Mouse (Mus musculus) lung, postnatal 25 days (tissue): Measurements from ENCODE around the gene Syce3.

ENCODE experiments used
- DNase-seq: peaks from one replicate; pipeline ENCODE4 v3.0.0; 2022; ENCODE audit warnings: low spot score

The Syce3 gene

DNA sequence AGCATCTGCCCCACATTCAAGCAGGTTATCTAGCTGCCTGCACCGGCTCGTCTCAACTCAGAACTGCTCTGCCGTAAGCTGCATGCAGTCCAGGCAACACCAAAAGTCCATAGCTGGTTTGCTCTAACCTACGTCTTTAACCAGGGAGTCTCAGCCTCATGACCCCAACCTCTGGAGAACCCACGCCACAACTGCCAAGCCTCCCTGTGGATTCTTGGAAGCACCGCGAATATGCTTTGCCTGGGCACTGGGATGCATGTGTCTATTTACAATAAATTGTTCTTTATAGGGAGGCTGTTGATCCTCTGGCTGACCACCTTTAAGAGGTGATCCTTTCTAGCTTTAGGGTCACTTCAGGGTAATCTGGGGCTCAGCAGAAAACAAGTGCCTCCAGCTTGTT lies 37.8 kb downstream of the Syce3 start:
- no peak for DNase-seq

DNA sequence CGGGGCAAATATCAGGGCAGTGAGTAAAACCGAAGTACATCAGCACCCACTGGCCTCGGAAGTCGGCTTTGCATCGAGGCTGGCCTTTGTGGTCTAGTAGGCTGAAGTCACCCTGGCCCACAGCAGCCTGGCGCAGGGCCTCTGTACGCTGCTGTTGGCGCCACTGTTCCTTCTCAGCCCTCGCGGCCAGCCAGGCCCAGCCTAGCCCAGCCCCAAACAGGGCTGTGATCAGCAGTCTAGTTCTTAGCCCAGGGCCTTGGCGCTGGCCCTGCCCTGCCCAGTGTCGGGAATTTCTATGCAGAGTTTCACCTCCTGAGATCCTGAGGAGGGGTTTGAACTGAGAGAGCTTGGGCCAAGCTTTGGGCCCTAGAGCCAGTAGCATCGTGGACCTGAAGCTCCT lies 38.2 kb downstream of the Syce3 start:
- no peak for DNase-seq

DNA sequence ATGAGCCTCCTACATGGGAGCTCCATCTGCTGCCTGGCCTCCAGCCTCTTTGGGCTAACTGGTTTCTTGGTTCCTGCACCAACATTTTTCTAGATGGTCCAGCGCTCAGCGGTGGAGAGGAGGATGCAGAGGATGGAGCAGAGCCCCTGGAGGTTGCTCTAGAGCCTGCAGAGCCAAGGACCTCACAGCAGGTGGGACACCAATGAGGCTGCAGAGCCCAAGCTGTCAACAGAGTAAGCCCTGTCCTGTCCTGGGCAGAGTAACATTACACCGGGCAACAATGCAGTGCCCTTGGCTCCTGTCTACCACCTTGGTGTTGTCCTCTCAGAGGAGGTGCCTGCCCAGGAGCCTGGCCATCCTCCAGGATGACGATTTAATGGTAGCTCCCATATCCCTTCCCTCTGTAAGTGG lies 45.2 kb downstream of the Syce3 start:
- no peak for DNase-seq

DNA sequence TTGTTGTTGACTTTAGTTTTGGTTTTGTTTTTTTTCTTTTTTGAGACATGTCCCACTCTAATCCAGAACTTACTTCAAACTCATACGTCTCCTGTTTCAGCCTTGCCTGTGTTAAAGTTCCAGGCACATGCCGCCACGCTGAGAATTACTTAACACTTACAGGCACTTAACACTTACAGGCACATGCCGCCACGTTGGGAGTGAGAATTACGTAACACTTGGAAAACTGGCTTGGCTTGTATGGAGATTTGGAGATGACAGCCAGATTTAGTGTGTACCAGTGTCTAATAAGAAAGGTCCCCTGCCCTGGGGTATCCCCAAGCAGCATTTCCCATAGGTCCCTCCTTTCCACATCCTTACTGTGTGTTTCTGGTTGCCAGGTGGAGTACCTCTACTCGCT lies 47.3 kb downstream of the Syce3 start:
- peak; percentile 81 for DNase-seq

DNA sequence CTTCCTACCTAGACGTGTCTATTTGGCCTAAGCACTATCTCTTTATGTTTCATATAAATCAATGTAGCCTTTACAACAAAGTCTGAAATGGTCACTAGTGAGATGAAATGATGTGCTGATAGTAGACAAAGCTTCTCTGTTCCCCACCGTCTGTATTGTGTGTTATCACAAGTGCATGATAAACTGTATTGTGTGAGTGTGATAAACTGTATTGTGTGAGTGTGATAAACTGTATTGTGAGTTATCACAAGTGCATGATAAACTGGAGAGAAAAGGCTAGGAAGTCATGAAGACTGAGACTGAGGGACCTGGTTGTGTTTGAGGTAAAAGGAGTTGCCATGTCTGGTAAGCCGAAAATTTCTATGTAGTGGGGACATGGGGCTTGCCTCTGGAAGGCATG lies 51.5 kb downstream of the Syce3 start:
- no peak for DNase-seq

DNA sequence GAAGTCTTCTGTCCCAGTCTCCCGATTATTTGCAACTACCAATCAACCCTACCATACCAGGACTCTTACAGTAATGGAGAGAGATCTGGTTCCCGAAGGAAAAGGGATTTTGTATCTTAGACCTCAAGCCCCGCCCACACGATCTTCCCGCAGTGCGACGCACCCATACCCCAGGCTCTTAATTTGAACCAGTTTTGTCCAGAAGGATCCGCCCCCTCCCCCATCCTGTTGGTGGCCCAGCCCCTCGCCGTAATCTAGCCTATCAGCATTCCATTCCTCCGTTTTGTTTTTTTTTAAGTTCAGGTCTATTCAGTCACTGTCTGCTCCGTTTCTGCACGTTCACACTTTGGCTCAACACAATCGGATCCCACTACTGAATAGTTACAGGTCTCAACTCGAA lies 53.9 kb downstream of the Syce3 start:
- peak; percentile 61 for DNase-seq

DNA sequence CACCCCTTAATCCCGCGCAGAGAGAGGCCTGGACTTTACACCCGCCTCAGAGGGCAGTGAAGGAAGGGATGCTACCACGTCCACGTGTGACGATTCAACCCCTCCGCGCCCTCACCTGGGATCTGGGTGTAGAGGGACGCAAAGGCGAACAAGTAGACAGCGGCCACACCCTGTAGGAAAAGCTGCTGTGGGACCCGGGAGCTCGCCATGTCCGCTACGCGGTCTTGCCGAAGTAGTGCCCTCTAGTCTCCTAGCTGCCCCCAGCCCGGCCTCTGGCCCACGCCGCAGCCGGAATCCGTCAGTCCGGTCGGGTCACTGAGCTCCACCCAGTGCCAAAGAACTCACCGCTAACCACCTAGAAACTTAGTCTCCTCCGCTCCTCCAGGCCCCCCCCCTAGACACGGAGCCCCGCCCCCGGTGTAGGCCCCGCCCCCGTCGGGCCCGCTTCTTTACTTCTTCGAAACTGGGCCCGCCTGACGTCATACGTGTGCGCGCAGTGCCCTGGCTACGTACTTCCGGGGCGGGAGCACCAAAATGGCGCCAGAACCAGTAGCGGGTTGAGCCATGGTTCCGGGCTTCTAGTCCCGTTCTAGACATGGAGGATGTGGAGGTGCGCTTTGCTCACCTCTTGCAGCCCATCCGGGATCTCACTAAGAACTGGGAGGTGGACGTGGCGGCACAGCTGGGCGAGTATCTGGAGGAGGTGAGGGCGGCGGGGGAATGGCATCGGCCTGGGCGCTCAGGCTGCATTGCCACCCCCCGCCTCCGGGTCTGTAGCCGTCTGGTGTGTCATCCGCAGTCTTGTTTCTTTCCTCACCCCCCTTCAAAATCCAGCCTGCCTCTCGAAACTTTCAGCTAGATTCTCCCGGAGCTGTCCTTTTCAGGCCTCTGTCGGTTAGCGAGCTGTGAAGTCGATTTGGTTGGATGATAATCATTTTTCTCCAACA lies 54.8 kb downstream of the Syce3 start, which contains the start of the genes Lmf2 and Ncaph2:
Lmf2 (minus strand) TSS at position 419 of the 947 bp plus-strand sequence.
Ncaph2 (plus strand) TSS at position 479 of the 947 bp plus-strand sequence.
- DNase-seq: peak; percentile 95

DNA sequence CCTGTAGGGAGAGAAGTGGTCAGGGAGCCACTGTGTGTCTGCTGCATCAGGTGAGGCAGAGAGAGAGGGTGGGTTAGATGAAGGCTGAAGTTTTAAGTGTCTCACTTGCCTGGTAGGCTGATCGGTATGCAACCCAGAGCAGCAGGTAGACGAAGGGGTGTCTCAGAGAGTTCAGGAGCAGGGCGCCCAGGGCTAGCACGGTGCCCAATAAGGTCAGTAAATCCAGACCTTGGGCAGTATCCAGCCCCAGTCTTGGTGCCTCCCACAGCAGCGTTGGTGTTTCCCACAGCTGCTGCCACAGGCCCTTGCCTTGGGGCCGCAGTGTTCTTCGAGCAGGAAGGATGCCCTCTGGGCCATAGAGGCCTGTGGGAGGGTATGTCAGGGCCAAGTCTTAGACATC lies 55.8 kb downstream of the Syce3 start:
- DNase-seq: no peak

DNA sequence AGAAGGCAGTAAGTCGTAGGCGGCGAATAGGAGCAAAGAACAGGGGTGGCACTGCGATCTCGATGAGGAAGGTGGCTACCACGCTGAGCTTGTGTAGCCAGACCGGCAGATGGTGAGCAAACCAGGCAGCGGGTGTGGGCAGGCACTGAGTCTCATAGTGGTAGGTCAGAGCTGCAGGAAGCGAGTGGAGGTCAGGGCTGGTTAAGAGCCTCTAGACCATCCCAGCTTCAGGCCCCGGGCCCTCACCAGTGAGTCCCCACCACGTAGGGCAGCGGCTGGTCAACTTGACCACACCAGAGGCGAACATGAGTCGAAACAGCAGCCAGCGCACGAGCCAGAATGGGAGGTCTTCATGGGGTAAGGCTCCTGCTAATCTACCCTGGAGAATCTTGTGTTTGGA lies 56.5 kb downstream of the Syce3 start:
- no peak for DNase-seq

DNA sequence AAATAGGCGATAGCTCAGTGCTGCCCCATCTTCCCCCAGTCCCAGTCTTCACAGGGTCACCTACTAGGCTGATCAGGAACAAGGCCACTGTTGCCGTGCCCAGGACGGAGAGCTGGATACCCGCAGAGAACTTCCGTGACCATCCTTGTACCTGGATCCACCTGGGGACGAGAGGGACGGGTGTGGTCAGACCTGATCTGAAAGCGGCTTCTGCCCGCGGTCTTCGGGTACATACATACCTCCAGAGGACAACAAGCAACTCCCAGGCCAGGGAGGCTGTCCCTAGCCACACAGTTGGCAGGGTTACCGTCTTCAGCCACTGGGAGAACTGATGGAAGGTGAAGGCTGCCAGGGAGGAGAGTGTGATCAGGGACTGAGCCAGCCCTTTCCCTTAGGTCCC lies 57.5 kb downstream of the Syce3 start:
- no peak for DNase-seq

DNA sequence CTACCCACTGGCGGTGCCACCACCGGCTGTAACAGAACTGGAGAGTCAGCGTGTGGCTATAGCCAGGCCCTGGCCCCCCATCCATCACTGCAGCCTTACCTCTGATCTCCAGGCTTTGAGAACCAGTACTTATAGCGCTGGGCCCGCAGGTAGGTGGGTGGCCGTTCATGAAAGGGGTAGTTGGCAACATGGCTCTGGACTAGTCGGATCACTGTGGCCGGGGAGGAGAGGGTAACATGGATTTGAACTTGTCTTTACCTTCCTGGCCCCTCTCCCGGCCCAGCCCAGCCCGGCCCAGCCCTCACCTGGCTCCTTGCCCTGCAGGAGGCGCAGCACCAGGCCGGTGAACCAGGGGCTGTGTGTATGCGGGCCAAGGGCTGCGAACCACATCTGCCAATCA lies 58.2 kb downstream of the Syce3 start:
- no peak for DNase-seq

DNA sequence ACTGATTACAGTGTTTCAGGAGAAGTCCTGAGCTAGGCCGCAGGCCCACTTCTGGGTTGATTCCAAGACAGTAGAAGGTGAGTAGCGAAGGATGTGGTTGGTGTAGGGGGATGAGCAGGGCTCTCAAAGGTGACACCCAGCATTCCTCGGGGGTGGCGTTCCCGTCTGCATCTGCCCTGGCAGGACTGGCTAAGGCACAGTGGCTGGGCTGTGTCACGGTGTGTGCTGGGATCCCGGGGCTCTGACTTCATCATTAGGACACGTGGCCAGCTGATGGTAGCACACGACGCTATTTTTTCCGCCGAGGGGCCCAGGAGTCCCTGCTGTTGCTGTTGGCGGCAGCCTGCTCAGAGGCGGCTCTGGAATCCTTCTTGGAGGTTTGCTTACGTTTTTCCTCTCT lies 59.0 kb downstream of the Syce3 start:
- DNase-seq: no peak

DNA sequence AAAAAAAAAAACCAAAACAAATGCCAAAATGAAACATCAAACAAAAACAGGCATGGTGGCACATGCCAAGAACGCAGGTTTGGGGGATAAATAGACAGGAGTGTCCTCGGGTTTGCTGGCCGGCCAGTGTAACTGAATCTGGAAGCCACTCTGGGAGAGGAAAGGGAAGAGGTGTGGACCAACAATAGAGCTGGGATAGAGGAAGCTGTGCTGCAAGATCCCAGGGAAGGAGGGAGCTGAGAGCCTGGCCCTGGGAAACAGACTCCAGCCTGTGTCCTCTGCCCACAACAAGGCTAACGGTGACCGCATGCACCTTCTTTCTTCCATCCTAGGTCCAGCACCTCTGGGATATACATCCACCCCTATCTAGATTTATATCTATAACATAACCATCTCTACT lies 59.9 kb downstream of the Syce3 start:
- DNase-seq: peak; percentile 32

DNA sequence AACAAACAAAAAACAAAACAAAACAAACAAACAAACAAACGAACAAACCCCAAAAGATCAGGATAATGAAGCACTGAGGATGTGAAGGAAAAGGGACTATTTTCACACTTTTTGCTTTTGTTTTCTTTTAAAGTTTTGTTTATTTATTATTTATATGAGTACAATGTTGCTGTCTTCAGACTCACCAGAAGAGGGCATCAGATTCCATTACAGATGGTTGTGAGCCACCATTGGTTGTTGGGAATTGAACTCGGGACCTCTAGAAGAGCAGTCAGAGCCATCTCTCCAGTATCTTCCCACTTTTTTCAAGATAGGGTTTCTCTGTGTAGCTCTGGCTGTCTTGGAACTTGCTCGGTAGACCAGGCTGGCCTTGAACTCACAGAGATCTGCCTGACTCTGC lies 67.0 kb downstream of the Syce3 start:
- no peak for DNase-seq

DNA sequence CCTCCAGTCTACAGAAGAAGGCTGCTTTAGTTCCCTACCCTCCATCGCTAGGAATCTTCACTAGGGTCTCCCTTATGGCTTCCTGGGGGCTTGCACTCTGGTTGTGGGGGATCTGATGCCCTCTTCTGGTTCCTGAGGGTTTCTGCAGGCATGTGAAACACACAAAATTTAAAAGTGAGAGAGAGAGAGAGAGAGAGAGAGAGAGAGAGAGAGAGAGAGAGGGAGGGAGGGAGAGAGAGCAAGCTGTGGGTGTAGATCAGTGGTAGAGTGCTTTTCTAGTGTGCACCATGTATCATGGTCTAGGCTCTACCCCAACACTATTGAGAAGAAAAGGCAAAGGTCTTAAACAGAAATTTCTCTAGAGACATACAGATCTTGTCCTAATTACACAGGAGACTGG lies 68.6 kb downstream of the Syce3 start:
- DNase-seq: no peak
